Mouse (Mus musculus) MEL (cell line): ENCODE measurements around the gene Mgll. TPM values are rescaled to one million over a fixed set of nuclear protein-coding genes. Genes with fewer than 3 reads are reported as not detected.

Experiments used
- DNase-seq: peaks from one replicate; pipeline ENCODE4 v3.0.0; 2011; ENCODE audit warnings: low read depth, low spot score
- H3K27ac ChIP-seq: 2 replicates; pipeline ENCODE4 v1.5.1; 2012; ENCODE audit warnings: low read depth, mild to moderate bottlenecking, control low read depth, low read length, moderate library complexity; ENCODE audit not compliant: control insufficient read depth
- H3K27me3 ChIP-seq, 2 experiments: fragments of 150-350 bp in 1 of 2; sonication (generic) in 1 of 2; 2 replicates each; pipeline ENCODE4 v1.6.1; 2012; ENCODE audit warnings: low read length in 2 of 2, mild to moderate bottlenecking in 2 of 2, improper control_type of control experiment in 1 of 2, moderate library complexity in 1 of 2; ENCODE audit not compliant: insufficient read depth in 2 of 2, control insufficient read depth in 1 of 2
- H3K36me3 ChIP-seq, 2 experiments: 2 replicates each; pipeline ENCODE4 v1.6.1; 2012 to 2014; ENCODE audit warnings: low read length in 2 of 2, improper control_type of control experiment in 1 of 2, inconsistent platforms in 1 of 2, mild to moderate bottlenecking in 1 of 2; ENCODE audit not compliant: insufficient read depth in 2 of 2, control insufficient read depth in 1 of 2
- H3K4me1 ChIP-seq, 2 experiments: fragments of 150-350 bp in 1 of 2; sonication (generic) in 1 of 2; 2 replicates each; pipeline ENCODE4 v1.6.1; 2012; ENCODE audit warnings: low read length in 2 of 2, improper control_type of control experiment in 1 of 2, mild to moderate bottlenecking in 1 of 2; ENCODE audit not compliant: insufficient read depth in 2 of 2, control insufficient read depth in 1 of 2
- H3K4me3 ChIP-seq, 2 experiments: fragments of 150-350 bp in 1 of 2; sonication (generic) in 1 of 2; 2 replicates each; pipeline ENCODE4 v1.5.1; 2012; ENCODE audit warnings: low read depth in 2 of 2, low read length in 2 of 2, mild to moderate bottlenecking in 2 of 2, moderate library complexity in 2 of 2, control low read depth in 1 of 2, improper control_type of control experiment in 1 of 2; ENCODE audit not compliant: control insufficient read depth in 1 of 2, insufficient read depth in 1 of 2
- H3K79me2 ChIP-seq: 2 replicates; pipeline ENCODE4 v1.6.1; 2012; ENCODE audit warnings: mild to moderate bottlenecking, low read length, moderate library complexity; ENCODE audit not compliant: control insufficient read depth, poor library complexity, insufficient read depth
- H3K9ac ChIP-seq: 2 replicates; pipeline ENCODE4 v1.6.1; 2012; ENCODE audit warnings: low read depth, mild to moderate bottlenecking, control low read depth, low read length, moderate library complexity; ENCODE audit not compliant: control insufficient read depth, poor library complexity, severe bottlenecking
- H3K9me3 ChIP-seq: fragments of 150-350 bp; sonication (generic); replicated peaks from 2 replicates; pipeline ENCODE4 v1.6.1; 2012; ENCODE audit warnings: mild to moderate bottlenecking, low read length, improper control_type of control experiment, moderate library complexity; ENCODE audit not compliant: insufficient read depth
- BHLHE40 ChIP-seq: IDR thresholded peaks from 2 replicates; pipeline ENCODE4 v1.6.1; 2012; ENCODE audit warnings: low read depth, mild to moderate bottlenecking, inconsistent platforms, low read length, improper control_type of control experiment, borderline replicate concordance
- CHD1 ChIP-seq: IDR thresholded peaks from 2 replicates; pipeline ENCODE4 v1.6.1; 2012; ENCODE audit warnings: low read depth, mild to moderate bottlenecking, inconsistent platforms, low read length, improper control_type of control experiment
- CHD2 ChIP-seq: IDR thresholded peaks from 2 replicates; pipeline ENCODE4 v1.6.1; 2011; ENCODE audit warnings: low read length, improper control_type of control experiment
- E2F4 ChIP-seq: IDR thresholded peaks from 2 replicates; pipeline ENCODE4 v1.6.1; 2011; ENCODE audit warnings: low read depth, low read length, improper control_type of control experiment, borderline replicate concordance
- ELF1 ChIP-seq: IDR thresholded peaks from 2 replicates; pipeline ENCODE4 v1.6.1; 2014; ENCODE audit warnings: low read depth, mild to moderate bottlenecking, inconsistent platforms, low read length, improper control_type of control experiment, moderate library complexity
- GATA1 ChIP-seq: IDR thresholded peaks from 2 replicates; pipeline ENCODE4 v1.6.1; 2011; ENCODE audit warnings: low read depth, low read length, improper control_type of control experiment
- HCFC1 ChIP-seq: IDR thresholded peaks from 2 replicates; pipeline ENCODE4 v1.6.1; 2012; ENCODE audit warnings: low read depth, mild to moderate bottlenecking, inconsistent platforms, low read length, improper control_type of control experiment, moderate library complexity
- JUND ChIP-seq: IDR thresholded peaks from 2 replicates; pipeline ENCODE4 v1.6.1; 2011; ENCODE audit warnings: low read depth, mild to moderate bottlenecking, improper control_type of control experiment, low read length
- KAT2A ChIP-seq: conservative IDR thresholded peaks from 2 replicates; pipeline ENCODE4 v1.6.1; 2012; ENCODE audit warnings: low read depth, low read length, improper control_type of control experiment, inconsistent platforms
- MAFK ChIP-seq: IDR thresholded peaks from 2 replicates; pipeline ENCODE4 v1.6.1; 2011; ENCODE audit warnings: low read depth, mild to moderate bottlenecking, low read length, improper control_type of control experiment, borderline replicate concordance
- MAX ChIP-seq: IDR thresholded peaks from 2 replicates; pipeline ENCODE4 v1.6.1; 2011; ENCODE audit warnings: low read length, improper control_type of control experiment
- MAZ ChIP-seq: IDR thresholded peaks from 2 replicates; pipeline ENCODE4 v1.6.1; 2012; ENCODE audit warnings: low read depth, mild to moderate bottlenecking, inconsistent platforms, low read length, improper control_type of control experiment
- MEF2A ChIP-seq: IDR thresholded peaks from 2 replicates; pipeline ENCODE4 v1.6.1; 2014; ENCODE audit warnings: low read depth, mild to moderate bottlenecking, inconsistent platforms, low read length, improper control_type of control experiment; ENCODE audit not compliant: poor library complexity, insufficient replicate concordance, severe bottlenecking; ENCODE audit errors: extremely low read depth
- MXI1 ChIP-seq: IDR thresholded peaks from 2 replicates; pipeline ENCODE4 v1.6.1; 2011; ENCODE audit warnings: mild to moderate bottlenecking, low read depth, low read length, improper control_type of control experiment
- POLR2A ChIP-seq, 2 experiments: IDR thresholded peaks; 2 replicates each; pipeline ENCODE4 v1.6.1; 2011 to 2012; ENCODE audit warnings: low read length in 2 of 2, mild to moderate bottlenecking in 2 of 2, control low read depth in 1 of 2, improper control_type of control experiment in 1 of 2, low read depth in 1 of 2, moderate library complexity in 1 of 2; ENCODE audit not compliant: control insufficient read depth in 1 of 2, insufficient read depth in 1 of 2, poor library complexity in 1 of 2
- RAD21 ChIP-seq: IDR thresholded peaks from 2 replicates; pipeline ENCODE4 v1.6.1; 2011; ENCODE audit warnings: mild to moderate bottlenecking, low read depth, low read length, improper control_type of control experiment
- SMC3 ChIP-seq: IDR thresholded peaks from 2 replicates; pipeline ENCODE4 v1.6.1; 2011; ENCODE audit warnings: low read depth, low read length, improper control_type of control experiment
- USF1 ChIP-seq: IDR thresholded peaks from 2 replicates; pipeline ENCODE4 v1.6.1; 2014; ENCODE audit warnings: low read depth, mild to moderate bottlenecking, inconsistent platforms, low read length, improper control_type of control experiment, moderate library complexity
- ZKSCAN1 ChIP-seq: IDR thresholded peaks from 2 replicates; pipeline ENCODE4 v1.6.1; 2012; ENCODE audit warnings: low read depth, mild to moderate bottlenecking, inconsistent platforms, low read length, improper control_type of control experiment, moderate library complexity
- ZMIZ1 ChIP-seq: IDR thresholded peaks from 2 replicates; pipeline ENCODE4 v1.6.1; 2012; ENCODE audit warnings: low read depth, mild to moderate bottlenecking, inconsistent platforms, low read length, improper control_type of control experiment, moderate library complexity
- polyA plus RNA-seq, 2 experiments: library from polyadenylated mRNA; stranded (reverse) in 1 of 2; unstranded in 1 of 2; fragments of >175 nt in 1 of 2; fragments of >200 nt in 1 of 2; gene quantifications; 2 replicates each; pipeline versions ENCODE4 v1.2.1 to v1.2.4; 2012; ENCODE audit warnings: low replicate concordance in 2 of 2, low read depth in 1 of 2; ENCODE audit not compliant: insufficient read length in 2 of 2, insufficient read depth in 1 of 2, missing spikeins in 1 of 2
- total RNA-seq: library from RNA; depleted of rRNA; stranded (reverse); fragments of 300-350 nt; gene quantifications from 2 replicates; pipeline ENCODE4 v1.2.3, GENCODE M21; 2012

Mgll gene
- total and polyA plus RNA-seq, 3 experiments = not detected

GRCm38 (mm10) chr6:88712083-88712482 lies 12.1 kb upstream of the Mgll start:
- Histone ChIP-seq H3K27me3 (peaks cover 9 to 10% of the 10 kb centered on the region in 2 experiments), H3K4me1 (no peaks in the 10 kb centered on the region), H3K4me3 (no peak overlapping the region), H3K27ac (no peak overlapping the region), H3K9ac (no peak overlapping the region), H3K79me2 (no peaks in the 10 kb centered on the region), H3K9me3 (no peaks in the 10 kb centered on the region), H3K36me3 (no peaks in the 10 kb centered on the region)
- TF ChIP-seq HCFC1 (no peak), ZKSCAN1 (no peak), MEF2A (no peak), ELF1 (no peak), MAFK (no peak), MAZ (no peak), CHD1 (no peak), CHD2 (no peak), MXI1 (no peak), E2F4 (no peak), SMC3 (no peak), POLR2A (IDR thresholded peaks at IDR 0.05; ENCODE audit: control insufficient read depth in 1 of 2, insufficient read depth in 1 of 2, low read depth in 1 of 2, low read length in 2 of 2, poor library complexity in 1 of 2) (no peak), GATA1 (no peak), JUND (no peak), MAX (no peak)
- DNase-seq = no peak

GRCm38 (mm10) chr6:88713320-88713719 lies 10.9 kb upstream of the Mgll start:
- H3K4me1 ChIP-seq = no peaks in the 10 kb centered on the region
- no peak for DNase-seq
- TF ChIP-seq USF1 (no peak), ELF1 (no peak), HCFC1 (no peak), RAD21 (no peak), KAT2A (no peak), BHLHE40 (no peak), ZMIZ1 (no peak), MXI1 (no peak), MAFK (no peak)

More at GRCm38 (mm10) chr6:88713320-88713719, 10.9 kb upstream of the Mgll start:
- no peak overlapping the region for H3K9ac ChIP-seq
- H3K4me3 ChIP-seq = no peak overlapping the region
- H3K27me3 ChIP-seq = peaks cover 5 to 8% of the 10 kb centered on the region in 2 experiments
- no peaks in the 10 kb centered on the region for H3K9me3 ChIP-seq
- no peaks in the 10 kb centered on the region for H3K79me2 ChIP-seq
- H3K36me3 ChIP-seq = no peaks in the 10 kb centered on the region
- H3K27ac ChIP-seq = no peak overlapping the region
